Mouse (Mus musculus) adrenal gland, adult 8-10 months (tissue): ENCODE data around the gene Rnf115. TPM values are rescaled to one million over a fixed set of nuclear protein-coding genes. Genes with fewer than 3 reads are reported as not detected.

Experiments used
- DNase-seq: peaks from one replicate; pipeline ENCODE4 v3.0.0; 2022
- total RNA-seq, 4 experiments: library from RNA; stranded (reverse); gene quantifications; 2 replicates each; pipeline ENCODE4 v1.2.4; 2022

The Rnf115 gene
- total RNA-seq, 4 experiments from 2014 or later = 34.0 to 45.9 (median 39.5) TPM

GRCm38 (mm10) chr3:96838996-96839645 is 111.7 kb downstream of the Rnf115 start:
- DNase-seq = no peak

Other genes starting within 250 kb of the Rnf115 start
- gene Hfe2, start 202.5 kb upstream of the Rnf115 start, total RNA-seq = under 1 TPM in 1 of 4 experiments, not detected in 3; 0.27 TPM
- 100 to 1,000 TPM; 374 to 825 (median 652) TPM for gene Txnip, start 169.7 kb upstream of the Rnf115 start, total RNA-seq
- gene Gm16253, start 150.7 kb upstream of the Rnf115 start, total RNA-seq = not detected
- 10 to 100 TPM; 35.7 to 54.5 (median 40.0) TPM for gene Polr3gl, start 133.5 kb upstream of the Rnf115 start, total RNA-seq
- gene Ankrd34a, start 131.0 kb upstream of the Rnf115 start, total RNA-seq = 1 to 10 TPM; 1.1 to 2.3 (median 1.7) TPM
- gene Lix1l, start 126.5 kb upstream of the Rnf115 start, total RNA-seq = 10 to 100 TPM; 47.8 to 57.8 (median 54.5) TPM
- gene Rbm8a, start 97.7 kb upstream of the Rnf115 start, total RNA-seq = 100 to 1,000 TPM in 1 of 4 experiments, 10 to 100 TPM in 3; 54.6 to 101 (median 71.7) TPM
- gene Pex11b, start 92.3 kb upstream of the Rnf115 start, total RNA-seq = 10 to 100 TPM; 51.1 to 60.0 (median 56.2) TPM
- gene Gm42957, start 92.2 kb upstream of the Rnf115 start, total RNA-seq = under 1 TPM; 0.32 to 0.80 (median 0.40) TPM
- 1 to 10 TPM; 1.5 to 2.4 (median 1.8) TPM for gene Itga10, start 82.1 kb upstream of the Rnf115 start, total RNA-seq
- gene Ankrd35, start 57.5 kb upstream of the Rnf115 start, total RNA-seq = 1 to 10 TPM; 3.1 to 9.9 (median 5.0) TPM
- 10 to 100 TPM; 27.3 to 38.0 (median 32.6) TPM for gene Pias3, start 31.3 kb upstream of the Rnf115 start, total RNA-seq
- 1 to 10 TPM; 1.1 to 2.6 (median 1.6) TPM for gene Nudt17, start 19.1 kb upstream of the Rnf115 start, total RNA-seq
- 10 to 100 TPM; 30.0 to 33.4 (median 31.1) TPM for gene Polr3c, start within 50 bp of the Rnf115 start, total RNA-seq
- gene Pdzk1, start 101.6 kb downstream of the Rnf115 start, total RNA-seq = under 1 TPM in 1 of 4 experiments, not detected in 3; 0.22 TPM
- gene Cd160, start 101.7 kb downstream of the Rnf115 start, total RNA-seq = under 1 TPM in 2 of 4 experiments, not detected in 2; 0.23 to 0.27 TPM
- gene Gja5, start 177.0 kb downstream of the Rnf115 start, total RNA-seq = 1 to 10 TPM; 1.0 to 2.6 (median 1.3) TPM
- gene Gpr89, start 177.7 kb downstream of the Rnf115 start, total RNA-seq = 10 to 100 TPM; 37.7 to 43.1 (median 41.9) TPM
- not detected for gene Gja8, start 198.4 kb downstream of the Rnf115 start, total RNA-seq